Mouse (Mus musculus) adrenal gland, postnatal 36 days (tissue): ENCODE measurements around the gene Atp6v0e2. TPM values are rescaled to one million over a fixed set of nuclear protein-coding genes. Genes with fewer than 3 reads are reported as not detected.
"Not testable (repeated sequence)": the region's sequence is repeated elsewhere in the genome, so short reads cannot be mapped to it uniquely, and the experiment has no call there.

Experiments used
- DNase-seq, 2 experiments: peaks; one replicate each; pipeline ENCODE4 v3.0.0; 2021; ENCODE audit warnings: mixed read lengths in 1 of 2
- long read RNA-seq, 2 experiments: library from polyadenylated mRNA; stranded (forward); transcript quantifications; one replicate each; pipeline ENCODE4 v2.0.0; 2021; ENCODE audit warnings: borderline sequencing depth in 2 of 2
- total RNA-seq, 2 experiments: library from RNA; stranded (reverse); gene quantifications; 2 replicates each; pipeline ENCODE4 v1.2.3; 2021

Gene Atp6v0e2
- total RNA-seq = 10 to 100 TPM; 61.8 to 63.3 TPM
- long read RNA-seq, experiment 1, transcript Atp6v0e2-201 (4 exons, 1,789 nt) = major isoform, 67 of 80 reads
- long read RNA-seq, experiment 1, partial matches to known transcripts = 3 of 80 reads
- long read RNA-seq, experiment 1, other reads (novel, unspliced or antisense) = 8 of 80 reads
- long read RNA-seq, experiment 2, transcript Atp6v0e2-201 (4 exons, 1,789 nt) = major isoform, 41 of 47 reads
- long read RNA-seq, experiment 2, partial matches to known transcripts = 4 of 47 reads
- long read RNA-seq, experiment 2, other reads (novel, unspliced or antisense) = 2 of 47 reads

- peak; percentile 88 to 93 for DNase-seq
Measured at GRCm38 (mm10) chr6:48537105-48537954, at the start of gene Atp6v0e2. Gene Atp6v0e2, plus strand, starts transcription at chr6:48537615.

- peak in 1 of 2 experiments; percentile 39 for DNase-seq
Measured at GRCm38 (mm10) chr6:48487747-48488725, 49.4 kb upstream of the Atp6v0e2 start.

- peak in 1 of 2 experiments; percentile 12 for DNase-seq
Measured at GRCm38 (mm10) chr6:48489741-48490140, 47.7 kb upstream of the Atp6v0e2 start.

- no peak for DNase-seq
Measured at GRCm38 (mm10) chr6:48491361-48491760, 46.1 kb upstream of the Atp6v0e2 start.

- DNase-seq = no peak
Measured at GRCm38 (mm10) chr6:48493136-48493730, 44.2 kb upstream of the Atp6v0e2 start.

GRCm38 (mm10) chr6:48497521-48497920 lies 39.9 kb upstream of the Atp6v0e2 start:
- DNase-seq = peak; percentile 15 to 32

- no peak for DNase-seq
Measured at GRCm38 (mm10) chr6:48503847-48504240, 33.6 kb upstream of the Atp6v0e2 start.

- peak; percentile 84 to 89 for DNase-seq
Measured at GRCm38 (mm10) chr6:48504241-48504854, 33.1 kb upstream of the Atp6v0e2 start.

- DNase-seq = no peak
Measured at GRCm38 (mm10) chr6:48508087-48508486, 29.3 kb upstream of the Atp6v0e2 start.

- no peak for DNase-seq
Measured at GRCm38 (mm10) chr6:48510426-48510825, 27.0 kb upstream of the Atp6v0e2 start.

GRCm38 (mm10) chr6:48511861-48512260 lies 25.6 kb upstream of the Atp6v0e2 start:
- peak; percentile 44 to 61 for DNase-seq

GRCm38 (mm10) chr6:48524882-48525281 lies 12.5 kb upstream of the Atp6v0e2 start:
- not testable (repeated sequence) for DNase-seq

- DNase-seq = no peak
Measured at GRCm38 (mm10) chr6:48527901-48528300, 9.5 kb upstream of the Atp6v0e2 start.

GRCm38 (mm10) chr6:48529261-48529660 lies 8.2 kb upstream of the Atp6v0e2 start:
- DNase-seq = no peak

- DNase-seq = no peak
Measured at GRCm38 (mm10) chr6:48529871-48530440, 7.5 kb upstream of the Atp6v0e2 start.

GRCm38 (mm10) chr6:48530862-48531261 lies 6.6 kb upstream of the Atp6v0e2 start:
- no peak for DNase-seq

- DNase-seq = no peak
Measured at GRCm38 (mm10) chr6:48533475-48533874, 3.9 kb upstream of the Atp6v0e2 start.

- no peak for DNase-seq
Measured at GRCm38 (mm10) chr6:48534913-48535312, 2.5 kb upstream of the Atp6v0e2 start.

- no peak for DNase-seq
Measured at GRCm38 (mm10) chr6:48536091-48536490, 1.3 kb upstream of the Atp6v0e2 start.

- DNase-seq = peak; percentile 78 to 87
Measured at GRCm38 (mm10) chr6:48538841-48539737, 1.7 kb downstream of the Atp6v0e2 start.
